Mouse (Mus musculus): ENCODE measurements at regions not wholly inside any gene's neighbourhood (a gene's known extent, or its start where the extent isn't known, plus 50 kb on each side); places are given as distances from the start of the nearest gene placed in this dataset.

DNA sequence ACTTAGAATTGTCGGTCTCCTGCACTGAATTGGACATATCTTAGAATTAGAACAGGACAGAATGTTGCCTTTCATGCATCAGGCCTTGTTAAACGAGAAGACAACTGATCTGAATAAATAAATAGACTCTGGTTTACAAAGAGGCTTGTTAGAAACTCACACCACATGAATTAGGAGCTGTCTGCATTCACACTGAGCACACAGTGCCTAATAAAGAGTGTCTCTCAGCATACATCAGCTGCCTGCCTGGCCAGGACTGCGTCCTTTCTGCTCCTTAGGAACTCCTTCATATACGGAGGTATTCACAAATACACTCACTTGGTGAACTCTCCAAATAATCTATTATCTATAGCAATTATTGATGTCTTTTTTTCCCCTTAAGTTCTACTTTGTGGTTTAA, 96.9 kb upstream of the Sgk1 start:
- no peak for TF ChIP-seq CTCF (IDR thresholded peaks at IDR 0.05; ENCODE audit: control insufficient read depth, insufficient read depth, insufficient read length)
- no peak for TF ChIP-seq USF1 (IDR thresholded peaks at IDR 0.05; ENCODE audit: low read depth)
- TF ChIP-seq CEBPB (IDR thresholded peaks at IDR 0.05; ENCODE audit: low read depth): no peak
- no peak for TF ChIP-seq FOSL1 (IDR thresholded peaks at IDR 0.05; ENCODE audit: insufficient read depth, low read length, poor library complexity, severe bottlenecking)
- no peak for TF ChIP-seq MYOG (IDR thresholded peaks at IDR 0.05; ENCODE audit: control insufficient read depth, extremely low read depth, insufficient read length)
- no peak for TF ChIP-seq MAX (IDR thresholded peaks at IDR 0.05)
- no peak for TF ChIP-seq MYOD1 (IDR thresholded peaks at IDR 0.05; ENCODE audit: control insufficient read depth, insufficient read length, low read depth)

Measured in C2C12 (cell line).